Mouse (Mus musculus): ENCODE measurements around the gene Aldh1a3. TPM values are rescaled to one million over a fixed set of nuclear protein-coding genes. Genes with fewer than 3 reads are reported as not detected.
A peak's percentile ranks its signal among the peaks of the same experiment; 100 is the strongest.

Aldh1a3 gene
- 7.1 and 11.1 TPM in 2 replicates for polyA plus RNA-seq (2012; rRNA removed)

DNA sequence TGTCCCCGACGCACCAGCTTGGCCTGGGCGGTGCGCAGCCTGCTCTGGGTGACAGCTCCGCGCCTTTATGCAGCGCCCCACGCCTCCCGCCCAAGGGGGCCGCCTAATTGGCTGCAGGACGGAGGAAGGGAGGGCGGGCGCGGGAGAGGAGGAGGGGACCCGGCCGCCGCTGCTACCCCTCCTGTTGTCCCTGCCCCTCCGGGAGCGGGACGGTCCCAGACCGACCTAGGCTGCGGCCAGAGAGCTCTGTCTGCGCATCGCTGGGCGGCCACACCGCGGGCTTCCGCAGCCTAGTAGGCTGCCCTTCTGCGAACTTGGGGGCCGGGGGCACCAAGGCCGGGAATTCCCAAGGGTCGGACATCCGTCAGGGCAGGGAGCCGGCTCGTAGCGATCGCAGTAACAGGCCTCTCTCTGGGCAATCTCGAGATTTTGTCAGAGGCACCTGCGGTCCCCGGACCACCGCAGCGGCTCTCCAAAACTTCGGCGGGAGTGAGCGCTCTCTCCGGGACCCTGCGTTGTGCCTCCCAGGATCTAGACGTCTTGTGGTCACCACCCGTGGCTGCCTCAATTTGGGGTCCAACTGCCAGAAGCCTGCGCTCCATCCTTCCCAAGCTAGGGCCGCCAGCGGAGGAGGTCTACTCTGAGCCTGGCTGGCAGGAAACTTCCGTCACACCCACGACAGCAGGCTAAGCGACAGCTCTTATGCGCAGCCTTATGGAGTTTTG lies at the start of gene Aldh1a3:
TSS of gene Aldh1a3 (minus strand) at position 81 of the 725 bp plus-strand sequence.
- peaks cover 33% of the 10 kb centered on the region for H3K27me3 ChIP-seq (ENCODE audit: control insufficient read depth, insufficient read depth, low read length)
- peak; percentile 50; the same call in 1 of the 2 replicates for TF ChIP-seq POLR2A (IDR thresholded peaks at IDR 0.05; ENCODE audit: low read depth, low read length)
- no peak for TF ChIP-seq CTCF (IDR thresholded peaks at IDR 0.05; ENCODE audit: extremely low read depth, insufficient read length, insufficient replicate concordance, low read depth, low read length)
- H3K4me1 ChIP-seq (ENCODE audit: control insufficient read depth, insufficient read depth, insufficient read length, low read length), result peaks cover 4% of the 10 kb centered on the region
- peak within 1 kb of the TSS; percentile 11; the same call in 1 of the 2 replicates for H3K27ac ChIP-seq (ENCODE audit: insufficient read depth, low read depth, low read length)
- 1% methylated on average over 53 of the region's 56 CpGs for WGBS
- peak within 1 kb of the TSS; percentile 59 for H3K4me3 ChIP-seq (ENCODE audit: low read depth, low read length)
- H3K36me3 ChIP-seq (ENCODE audit: control insufficient read depth, insufficient read depth, low read length), result no peaks in the 10 kb centered on the region

DNA sequence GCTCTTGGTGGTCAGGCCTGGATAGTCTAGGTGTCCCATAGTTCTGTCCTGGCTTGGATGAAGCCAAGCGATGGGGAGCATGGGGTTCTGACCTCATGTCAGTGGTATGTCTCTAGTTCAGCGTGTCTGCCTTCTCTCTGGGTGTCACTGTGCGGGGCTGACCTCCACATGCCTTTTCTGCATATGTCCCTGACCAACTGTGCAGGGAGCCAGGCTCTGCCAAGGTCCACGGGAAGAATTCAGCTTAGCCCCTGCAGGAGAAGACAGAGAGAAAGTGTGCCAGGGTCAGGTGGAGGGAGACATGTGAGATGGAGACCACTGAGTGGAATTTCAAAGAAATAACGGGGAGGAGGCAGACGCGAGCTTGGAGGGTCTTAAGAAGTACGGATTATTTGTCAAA lies 49.0 kb upstream of the Aldh1a3 start:
- TF ChIP-seq CTCF (IDR thresholded peaks at IDR 0.05; ENCODE audit: extremely low read depth, insufficient read length, insufficient replicate concordance, low read depth, low read length) (no peak), POLR2A (IDR thresholded peaks at IDR 0.05; ENCODE audit: low read depth, low read length) (no peak)
- H3K27me3 ChIP-seq (ENCODE audit: control insufficient read depth, insufficient read depth, low read length), result no peaks in the 10 kb centered on the region
- no peak overlapping the region for H3K27ac ChIP-seq (ENCODE audit: insufficient read depth, low read depth, low read length)
- H3K4me1 ChIP-seq (ENCODE audit: control insufficient read depth, insufficient read depth, insufficient read length, low read length), result no peaks in the 10 kb centered on the region; the same call in 1 of the 2 replicates
- no peaks in the 10 kb centered on the region for H3K36me3 ChIP-seq (ENCODE audit: control insufficient read depth, insufficient read depth, low read length)
- 73% methylated on average over 8 of the region's 8 CpGs for WGBS
- H3K4me3 ChIP-seq (ENCODE audit: low read depth, low read length), result no peak overlapping the region

DNA sequence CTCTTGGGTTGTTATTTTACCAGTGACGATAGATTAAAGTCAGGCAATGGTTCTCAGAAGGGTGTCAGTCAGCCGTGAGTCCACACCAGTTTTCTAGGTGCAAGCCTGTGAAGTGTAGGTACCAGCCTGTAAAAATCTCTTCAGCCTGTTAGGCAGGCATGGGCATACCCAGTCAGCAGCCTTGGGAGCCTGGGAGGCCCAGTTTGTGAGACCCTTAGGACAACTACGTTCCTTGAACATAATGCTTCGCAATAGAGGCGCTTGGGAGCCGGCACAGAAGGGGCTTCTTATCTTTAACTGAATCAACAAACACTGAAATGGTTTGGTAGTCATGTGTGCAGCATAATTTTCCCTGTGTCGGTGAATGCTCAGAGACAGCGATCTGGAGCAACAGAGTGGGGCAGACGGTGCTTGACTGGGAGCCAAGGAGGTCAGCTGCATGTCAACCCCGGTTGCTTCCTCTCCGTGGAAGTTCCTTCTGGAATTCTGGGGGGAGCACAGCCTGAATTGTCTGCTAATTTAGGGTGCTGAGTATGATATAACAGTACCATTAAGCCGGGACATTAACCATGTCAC lies 44.4 kb upstream of the Aldh1a3 start:
- TF ChIP-seq CTCF (IDR thresholded peaks at IDR 0.05; ENCODE audit: extremely low read depth, insufficient read length, insufficient replicate concordance, low read depth, low read length) (no peak), POLR2A (IDR thresholded peaks at IDR 0.05; ENCODE audit: low read depth, low read length) (no peak)
- no peaks in the 10 kb centered on the region for H3K4me1 ChIP-seq (ENCODE audit: control insufficient read depth, insufficient read depth, insufficient read length, low read length)
- whole genome bisulfite sequencing, result 46% methylated on average over 12 of the region's 12 CpGs
- H3K27me3 ChIP-seq (ENCODE audit: control insufficient read depth, insufficient read depth, low read length), result no peaks in the 10 kb centered on the region
- H3K36me3 ChIP-seq (ENCODE audit: control insufficient read depth, insufficient read depth, low read length), result no peaks in the 10 kb centered on the region
- H3K27ac ChIP-seq (ENCODE audit: insufficient read depth, low read depth, low read length), result no peak overlapping the region
- H3K4me3 ChIP-seq (ENCODE audit: low read depth, low read length), result no peak overlapping the region

- Histone ChIP-seq H3K27me3 (ENCODE audit: control insufficient read depth, insufficient read depth, low read length) (no peaks in the 10 kb centered on the region), H3K27ac (ENCODE audit: insufficient read depth, low read depth, low read length) (no peak overlapping the region), H3K4me1 (ENCODE audit: control insufficient read depth, insufficient read depth, insufficient read length, low read length) (no peaks in the 10 kb centered on the region), H3K4me3 (ENCODE audit: low read depth, low read length) (no peak overlapping the region), H3K36me3 (ENCODE audit: control insufficient read depth, insufficient read depth, low read length) (no peaks in the 10 kb centered on the region)
- WGBS, result 90% methylated on average over 14 of the region's 14 CpGs
- TF ChIP-seq POLR2A (IDR thresholded peaks at IDR 0.05; ENCODE audit: low read depth, low read length) (no peak), CTCF (IDR thresholded peaks at IDR 0.05; ENCODE audit: extremely low read depth, insufficient read length, insufficient replicate concordance, low read depth, low read length) (no peak)
Observed at GRCm38 (mm10) chr7:66466641-66467040, 39.3 kb upstream of the Aldh1a3 start.

- no peak overlapping the region for H3K4me3 ChIP-seq (ENCODE audit: low read depth, low read length)
- no peaks in the 10 kb centered on the region for H3K4me1 ChIP-seq (ENCODE audit: control insufficient read depth, insufficient read depth, insufficient read length, low read length)
- no peak overlapping the region for H3K27ac ChIP-seq (ENCODE audit: insufficient read depth, low read depth, low read length)
- WGBS, result 74% methylated on average over 5 of the region's 5 CpGs
- H3K36me3 ChIP-seq (ENCODE audit: control insufficient read depth, insufficient read depth, low read length), result no peaks in the 10 kb centered on the region
- H3K27me3 ChIP-seq (ENCODE audit: control insufficient read depth, insufficient read depth, low read length), result no peaks in the 10 kb centered on the region
- no peak for TF ChIP-seq POLR2A (IDR thresholded peaks at IDR 0.05; ENCODE audit: low read depth, low read length)
- TF ChIP-seq CTCF (IDR thresholded peaks at IDR 0.05; ENCODE audit: extremely low read depth, insufficient read length, insufficient replicate concordance, low read depth, low read length), result no peak
Observed at GRCm38 (mm10) chr7:66465241-66465640, 37.9 kb upstream of the Aldh1a3 start.

- Histone ChIP-seq H3K4me1 (ENCODE audit: control insufficient read depth, insufficient read depth, insufficient read length, low read length) (no peaks in the 10 kb centered on the region), H3K36me3 (ENCODE audit: control insufficient read depth, insufficient read depth, low read length) (no peaks in the 10 kb centered on the region), H3K4me3 (ENCODE audit: low read depth, low read length) (no peak overlapping the region), H3K27me3 (ENCODE audit: control insufficient read depth, insufficient read depth, low read length) (no peaks in the 10 kb centered on the region), H3K27ac (ENCODE audit: insufficient read depth, low read depth, low read length) (no peak overlapping the region)
- 88% methylated on average over 1 of the region's 1 CpGs for WGBS
- no peak for TF ChIP-seq POLR2A (IDR thresholded peaks at IDR 0.05; ENCODE audit: low read depth, low read length)
- TF ChIP-seq CTCF (IDR thresholded peaks at IDR 0.05; ENCODE audit: extremely low read depth, insufficient read length, insufficient replicate concordance, low read depth, low read length), result no peak
Observed at GRCm38 (mm10) chr7:66463081-66463480, 35.8 kb upstream of the Aldh1a3 start.

GRCm38 (mm10) chr7:66451622-66452295 lies 24.4 kb upstream of the Aldh1a3 start:
- Histone ChIP-seq H3K4me3 (ENCODE audit: low read depth, low read length) (no peak overlapping the region), H3K27ac (ENCODE audit: insufficient read depth, low read depth, low read length) (no peak overlapping the region), H3K27me3 (ENCODE audit: control insufficient read depth, insufficient read depth, low read length) (no peaks in the 10 kb centered on the region), H3K4me1 (ENCODE audit: control insufficient read depth, insufficient read depth, insufficient read length, low read length) (peaks cover 5% of the 10 kb centered on the region; the same call in 1 of the 2 replicates), H3K36me3 (ENCODE audit: control insufficient read depth, insufficient read depth, low read length) (no peaks in the 10 kb centered on the region)
- TF ChIP-seq CTCF (IDR thresholded peaks at IDR 0.05; ENCODE audit: extremely low read depth, insufficient read length, insufficient replicate concordance, low read depth, low read length) (no peak), POLR2A (IDR thresholded peaks at IDR 0.05; ENCODE audit: low read depth, low read length) (no peak)
- WGBS, result 65% methylated on average over 12 of the region's 12 CpGs

Measured in small intestine, adult 2 months (tissue).